Mouse (Mus musculus) cerebellum, adult 2 months (tissue): Measurements from ENCODE around the gene Add2.

ENCODE experiments used
- CTCF ChIP-seq: fragments of 200-500 bp; IDR thresholded peaks from 2 replicates; pipeline ENCODE4 v1.5.1; 2011; ENCODE audit warnings: low read depth, mild to moderate bottlenecking, control low read depth, low read length, moderate library complexity, borderline replicate concordance; ENCODE audit not compliant: insufficient read depth
- POLR2A ChIP-seq: fragments of 200-500 bp; IDR thresholded peaks from 2 replicates; pipeline ENCODE4 v1.6.1; 2011; ENCODE audit warnings: low read length, control low read depth, borderline replicate concordance; ENCODE audit not compliant: insufficient read depth

DNA sequence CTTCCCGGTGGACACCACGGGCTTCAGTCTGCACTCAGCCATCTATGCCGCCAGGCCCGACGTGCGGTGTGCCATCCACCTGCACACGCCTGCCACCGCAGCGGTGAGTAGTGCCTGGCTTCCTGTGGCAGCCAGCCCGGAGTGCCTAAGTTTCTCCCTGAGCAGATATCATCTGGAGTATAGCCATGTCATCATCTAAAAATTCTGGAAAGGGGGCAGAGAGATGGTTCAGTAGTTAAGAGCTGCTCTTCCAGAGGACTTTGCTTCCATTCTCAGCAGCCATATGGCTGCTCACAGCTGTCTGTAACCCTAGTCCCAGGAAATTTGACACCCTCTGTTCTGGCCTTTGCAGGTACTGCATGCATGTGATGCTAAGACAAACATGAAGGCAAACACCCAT, 68.3 kb downstream of the Add2 start:
- TF ChIP-seq CTCF (no peak), POLR2A (no peak)
